Mouse (Mus musculus): ENCODE measurements at regions not wholly inside any gene's neighbourhood (a gene's known extent, or its start where the extent isn't known, plus 50 kb on each side); places are given as distances from the start of the nearest gene placed in this dataset.

- 89% methylated on average over 5 of the region's 5 CpGs for WGBS
These were observed 733.5 kb downstream of the Fam19a2 start for GRCm38 (mm10) chr10:123997260-123997659.

GRCm38 (mm10) chr10:123998959-123999358 is 735.2 kb downstream of the Fam19a2 start:
- no peak for DNase-seq (ENCODE audit: low spot score)
- Histone ChIP-seq H3K4me1 (ENCODE audit: control insufficient read depth, insufficient read depth, low read length) (no peaks in the 10 kb centered on the region), H3K9me3 (ENCODE audit: control insufficient read depth, low read length) (no peaks in the 10 kb centered on the region), H3K36me3 (ENCODE audit: control insufficient read depth, insufficient read depth, low read length) (no peaks in the 10 kb centered on the region), H3K4me3 (ENCODE audit: low read depth, low read length) (no peak overlapping the region), H3K4me2 (ENCODE audit: low read depth, severe bottlenecking) (no peak overlapping the region), H3K27me3 (ENCODE audit: control insufficient read depth, insufficient read depth, low read length) (no peaks in the 10 kb centered on the region), H3K9ac (ENCODE audit: low read length) (no peak overlapping the region), H3K27ac (replicated peaks; ENCODE audit: low read depth, low read length) (no peak overlapping the region)
- ATAC-seq (ENCODE audit: insufficient number of reproducible peaks, low FRiP score, low TSS enrichment, low read depth): no peak
- 86% methylated on average over 1 of the region's 1 CpGs for WGBS

More at GRCm38 (mm10) chr10:123997260-123997659, 733.5 kb downstream of the Fam19a2 start:
- no peak overlapping the region for H3K4me2 ChIP-seq (ENCODE audit: low read depth, severe bottlenecking)
- no peak overlapping the region for H3K4me3 ChIP-seq (ENCODE audit: low read depth, low read length)
- ATAC-seq (ENCODE audit: insufficient number of reproducible peaks, low FRiP score, low TSS enrichment, low read depth): no peak
- no peaks in the 10 kb centered on the region for H3K4me1 ChIP-seq (ENCODE audit: control insufficient read depth, insufficient read depth, low read length)
- no peaks in the 10 kb centered on the region for H3K27me3 ChIP-seq (ENCODE audit: control insufficient read depth, insufficient read depth, low read length)
- H3K9ac ChIP-seq (ENCODE audit: low read length): no peak overlapping the region
- no peak for DNase-seq (ENCODE audit: low spot score)
- no peaks in the 10 kb centered on the region for H3K9me3 ChIP-seq (ENCODE audit: control insufficient read depth, low read length)
- H3K36me3 ChIP-seq (ENCODE audit: control insufficient read depth, insufficient read depth, low read length): no peaks in the 10 kb centered on the region
- no peak overlapping the region for H3K27ac ChIP-seq (replicated peaks; ENCODE audit: low read depth, low read length)

GRCm38 (mm10) chr10:124045031-124045430 is 781.2 kb downstream of the Fam19a2 start:
- Histone ChIP-seq H3K4me2 (ENCODE audit: low read depth, severe bottlenecking) (no peak overlapping the region), H3K27ac (replicated peaks; ENCODE audit: low read depth, low read length) (no peak overlapping the region), H3K36me3 (ENCODE audit: control insufficient read depth, insufficient read depth, low read length) (no peaks in the 10 kb centered on the region), H3K27me3 (ENCODE audit: control insufficient read depth, insufficient read depth, low read length) (no peaks in the 10 kb centered on the region), H3K9ac (ENCODE audit: low read length) (no peak overlapping the region), H3K4me3 (ENCODE audit: low read depth, low read length) (no peak overlapping the region), H3K9me3 (ENCODE audit: control insufficient read depth, low read length) (no peaks in the 10 kb centered on the region), H3K4me1 (ENCODE audit: control insufficient read depth, insufficient read depth, low read length) (no peaks in the 10 kb centered on the region)
- DNase-seq (ENCODE audit: low spot score) (no peak), ATAC-seq (ENCODE audit: insufficient number of reproducible peaks, low FRiP score, low TSS enrichment, low read depth) (no peak)
- WGBS: 84% methylated on average over 4 of the region's 4 CpGs

- WGBS: 78% methylated on average over 2 of the region's 2 CpGs
- Histone ChIP-seq H3K9ac (ENCODE audit: low read length) (no peak overlapping the region), H3K4me3 (ENCODE audit: low read depth, low read length) (no peak overlapping the region), H3K4me1 (ENCODE audit: control insufficient read depth, insufficient read depth, low read length) (no peaks in the 10 kb centered on the region), H3K4me2 (ENCODE audit: low read depth, severe bottlenecking) (no peak overlapping the region), H3K27ac (replicated peaks; ENCODE audit: low read depth, low read length) (no peak overlapping the region), H3K27me3 (ENCODE audit: control insufficient read depth, insufficient read depth, low read length) (no peaks in the 10 kb centered on the region), H3K36me3 (ENCODE audit: control insufficient read depth, insufficient read depth, low read length) (no peaks in the 10 kb centered on the region), H3K9me3 (ENCODE audit: control insufficient read depth, low read length) (no peaks in the 10 kb centered on the region)
- no peak for ATAC-seq (ENCODE audit: insufficient number of reproducible peaks, low FRiP score, low TSS enrichment, low read depth)
- DNase-seq (ENCODE audit: low spot score): no peak
These were observed 782.0 kb downstream of the Fam19a2 start for GRCm38 (mm10) chr10:124045791-124046190.

- ATAC-seq (ENCODE audit: insufficient number of reproducible peaks, low FRiP score, low TSS enrichment, low read depth) (no peak), DNase-seq (ENCODE audit: low spot score) (no peak)
- Histone ChIP-seq H3K27ac (replicated peaks; ENCODE audit: low read depth, low read length) (no peak overlapping the region), H3K4me1 (ENCODE audit: control insufficient read depth, insufficient read depth, low read length) (no peaks in the 10 kb centered on the region), H3K36me3 (ENCODE audit: control insufficient read depth, insufficient read depth, low read length) (no peaks in the 10 kb centered on the region), H3K4me3 (ENCODE audit: low read depth, low read length) (no peak overlapping the region), H3K4me2 (ENCODE audit: low read depth, severe bottlenecking) (no peak overlapping the region), H3K9me3 (ENCODE audit: control insufficient read depth, low read length) (no peaks in the 10 kb centered on the region), H3K9ac (ENCODE audit: low read length) (no peak overlapping the region), H3K27me3 (ENCODE audit: control insufficient read depth, insufficient read depth, low read length) (no peaks in the 10 kb centered on the region)
- WGBS: 84% methylated on average over 3 of the region's 3 CpGs
These were observed 819.0 kb downstream of the Fam19a2 start for GRCm38 (mm10) chr10:124082756-124083155.

- no peaks in the 10 kb centered on the region for H3K27me3 ChIP-seq (ENCODE audit: control insufficient read depth, insufficient read depth, low read length)
- H3K9ac ChIP-seq (ENCODE audit: low read length): no peak overlapping the region
- no peak for DNase-seq (ENCODE audit: low spot score)
- no peak overlapping the region for H3K4me2 ChIP-seq (ENCODE audit: low read depth, severe bottlenecking)
- no peak overlapping the region for H3K4me3 ChIP-seq (ENCODE audit: low read depth, low read length)
- no peaks in the 10 kb centered on the region for H3K36me3 ChIP-seq (ENCODE audit: control insufficient read depth, insufficient read depth, low read length)
- no peak for ATAC-seq (ENCODE audit: insufficient number of reproducible peaks, low FRiP score, low TSS enrichment, low read depth)
- no peak overlapping the region for H3K27ac ChIP-seq (replicated peaks; ENCODE audit: low read depth, low read length)
- 86% methylated on average over 10 of the region's 10 CpGs for WGBS
- no peaks in the 10 kb centered on the region for H3K4me1 ChIP-seq (ENCODE audit: control insufficient read depth, insufficient read depth, low read length)
- no peaks in the 10 kb centered on the region for H3K9me3 ChIP-seq (ENCODE audit: control insufficient read depth, low read length)
These were observed 826.8 kb downstream of the Fam19a2 start for GRCm38 (mm10) chr10:124090547-124090946.

- DNase-seq (ENCODE audit: low spot score) (no peak), ATAC-seq (ENCODE audit: insufficient number of reproducible peaks, low FRiP score, low TSS enrichment, low read depth) (no peak)
- no peaks in the 10 kb centered on the region for H3K9me3 ChIP-seq (ENCODE audit: control insufficient read depth, low read length)
- H3K4me3 ChIP-seq (ENCODE audit: low read depth, low read length): no peak overlapping the region
- no peaks in the 10 kb centered on the region for H3K27me3 ChIP-seq (ENCODE audit: control insufficient read depth, insufficient read depth, low read length)
- no peaks in the 10 kb centered on the region for H3K36me3 ChIP-seq (ENCODE audit: control insufficient read depth, insufficient read depth, low read length)
- H3K27ac ChIP-seq (replicated peaks; ENCODE audit: low read depth, low read length): no peak overlapping the region
- H3K4me2 ChIP-seq (ENCODE audit: low read depth, severe bottlenecking): no peak overlapping the region
- 91% methylated on average over 7 of the region's 7 CpGs for WGBS
- H3K4me1 ChIP-seq (ENCODE audit: control insufficient read depth, insufficient read depth, low read length): no peaks in the 10 kb centered on the region
- H3K9ac ChIP-seq (ENCODE audit: low read length): no peak overlapping the region
These were observed 827.6 kb downstream of the Fam19a2 start for GRCm38 (mm10) chr10:124091364-124091763.

GRCm38 (mm10) chr10:124119585-124119984 is 855.8 kb downstream of the Fam19a2 start:
- Histone ChIP-seq H3K9ac (ENCODE audit: low read length) (no peak overlapping the region), H3K4me1 (ENCODE audit: control insufficient read depth, insufficient read depth, low read length) (no peaks in the 10 kb centered on the region), H3K27ac (replicated peaks; ENCODE audit: low read depth, low read length) (no peak overlapping the region), H3K27me3 (ENCODE audit: control insufficient read depth, insufficient read depth, low read length) (no peaks in the 10 kb centered on the region), H3K4me3 (ENCODE audit: low read depth, low read length) (no peak overlapping the region), H3K9me3 (ENCODE audit: control insufficient read depth, low read length) (no peaks in the 10 kb centered on the region), H3K36me3 (ENCODE audit: control insufficient read depth, insufficient read depth, low read length) (no peaks in the 10 kb centered on the region), H3K4me2 (ENCODE audit: low read depth, severe bottlenecking) (no peak overlapping the region)
- DNase-seq (ENCODE audit: low spot score) (no peak), ATAC-seq (ENCODE audit: insufficient number of reproducible peaks, low FRiP score, low TSS enrichment, low read depth) (no peak)

- Histone ChIP-seq H3K27ac (replicated peaks; ENCODE audit: low read depth, low read length) (no peak overlapping the region), H3K27me3 (ENCODE audit: control insufficient read depth, insufficient read depth, low read length) (no peaks in the 10 kb centered on the region), H3K4me1 (ENCODE audit: control insufficient read depth, insufficient read depth, low read length) (no peaks in the 10 kb centered on the region), H3K4me2 (ENCODE audit: low read depth, severe bottlenecking) (no peak overlapping the region), H3K4me3 (ENCODE audit: low read depth, low read length) (no peak overlapping the region), H3K36me3 (ENCODE audit: control insufficient read depth, insufficient read depth, low read length) (no peaks in the 10 kb centered on the region), H3K9me3 (ENCODE audit: control insufficient read depth, low read length) (no peaks in the 10 kb centered on the region), H3K9ac (ENCODE audit: low read length) (no peak overlapping the region)
- ATAC-seq (ENCODE audit: insufficient number of reproducible peaks, low FRiP score, low TSS enrichment, low read depth) (no peak), DNase-seq (ENCODE audit: low spot score) (no peak)
- 74% methylated on average over 2 of the region's 2 CpGs for WGBS
These were observed 874.7 kb downstream of the Fam19a2 start for GRCm38 (mm10) chr10:124138456-124138855.

Measured in limb, embryonic 11.5 days (tissue).